In the genomic region with DNA sequence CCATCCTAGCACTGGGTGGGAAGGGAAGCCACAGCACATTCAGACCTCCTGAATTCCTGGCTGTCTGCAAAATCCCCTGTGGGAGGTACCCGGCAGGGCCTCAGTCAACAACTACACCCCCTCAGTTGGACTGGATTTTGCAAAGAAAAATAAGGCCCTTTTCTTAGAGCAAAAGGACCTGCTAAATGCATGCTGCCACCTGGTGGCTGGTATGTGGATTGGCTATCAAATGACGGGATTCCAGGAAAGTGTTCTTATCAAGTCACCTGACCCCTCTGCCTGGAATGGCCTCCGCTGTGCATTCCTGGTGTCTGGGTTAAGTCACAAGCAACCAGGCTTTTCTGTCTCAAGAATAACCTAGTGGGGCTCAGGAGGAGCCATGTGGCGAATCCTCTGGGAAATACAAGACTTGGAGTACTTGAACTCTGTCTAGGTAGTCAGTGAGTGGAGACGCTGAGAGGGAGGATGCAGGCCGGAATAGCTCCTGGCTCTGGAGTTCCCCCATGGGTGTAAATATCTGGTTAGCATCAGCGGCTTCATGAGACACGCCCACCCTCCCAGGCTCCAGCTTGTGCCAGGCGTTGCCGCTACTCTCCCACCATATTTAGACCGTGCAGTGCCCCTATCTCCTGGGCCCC, we compare ENCODE assay signal across 9 mouse cellular contexts. TPM values are rescaled to one million over a fixed set of nuclear protein-coding genes. Genes with fewer than 3 reads are reported as not detected.
DNase-seq lines count a peak whose midpoint lies in the region; ATAC-seq and TF ChIP-seq lines count a peak whose summit lies in the region.
"Had no signal": no experiment of that assay in that cellular context is flagged by ENCODE, and none has a peak within 500 bp of the region (broad histone marks: within the 10 kb centered on the region; RNA-seq: fewer than 3 reads in every experiment).

No protein-coding gene starts in this region.

- no peaks in the 10 kb centered on the region for H3K27me3 ChIP-seq in E14TG2a.4 (ENCODE audit: insufficient read depth, low read length)
- no peaks in the 10 kb centered on the region for H3K27me3 ChIP-seq in forebrain, embryonic 11.5 days (ENCODE audit: control insufficient read depth, insufficient read depth, low read length)
- H3K27me3 ChIP-seq in heart, postnatal 0 days (ENCODE audit: control insufficient read depth, insufficient read depth, low read length): no peaks in the 10 kb centered on the region
- no peaks in the 10 kb centered on the region for H3K27me3 ChIP-seq in liver, embryonic 16.5 days (ENCODE audit: control insufficient read depth, insufficient read depth, low read depth, low read length)

- no peak overlapping the region for H3K27ac ChIP-seq in forebrain, embryonic 11.5 days (ENCODE audit: low read depth, low read length)
- H3K27ac ChIP-seq in heart, postnatal 0 days (ENCODE audit: low read depth): peak overlapping the region; percentile 98
- H3K27ac ChIP-seq in liver, embryonic 16.5 days (ENCODE audit: low read length): no peak overlapping the region

- 0 out of 2 replicates have a peak, but pooled peaks have one; percentile 39 for ATAC-seq in forebrain, embryonic 11.5 days (replicated peaks; ENCODE audit: low FRiP score)
- peak; percentile 91 for ATAC-seq in heart, postnatal 0 days (ENCODE audit: insufficient read depth, low read depth)
- ATAC-seq in liver, embryonic 16.5 days (ENCODE audit: low read depth): peak; percentile 63

- no peak overlapping the region for H3K9ac ChIP-seq in forebrain, embryonic 11.5 days (ENCODE audit: low read length)
- H3K9ac ChIP-seq in heart, postnatal 0 days (replicated peaks; ENCODE audit: low read depth, low read length): 0 out of 2 replicates have a peak overlapping the region, but pooled peaks have one; percentile 41
- H3K9ac ChIP-seq in liver, embryonic 16.5 days (ENCODE audit: low read depth, low read length): no peak overlapping the region

- H3K36me3 ChIP-seq in E14TG2a.4 (ENCODE audit: insufficient read depth, low read length): peaks cover 20% of the 10 kb centered on the region
- H3K36me3 ChIP-seq in forebrain, embryonic 11.5 days (ENCODE audit: control insufficient read depth, insufficient read depth, low read length): peaks cover 4% of the 10 kb centered on the region; the same call in 1 of the 2 replicates
- peaks cover 54% of the 10 kb centered on the region for H3K36me3 ChIP-seq in heart, postnatal 0 days (replicated peaks; ENCODE audit: control insufficient read depth, insufficient read depth, low read length)
- no peaks in the 10 kb centered on the region for H3K36me3 ChIP-seq in liver, embryonic 16.5 days (ENCODE audit: control insufficient read depth, insufficient read depth)

- peaks cover 54% of the 10 kb centered on the region for H3K4me1 ChIP-seq in E14TG2a.4 (replicated peaks; ENCODE audit: low read depth, low read length)
- 0 out of 2 replicates have a peak, but pooled peaks cover 2% of the 10 kb centered on the region for H3K4me1 ChIP-seq in forebrain, embryonic 11.5 days (replicated peaks; ENCODE audit: control insufficient read depth, insufficient read depth, low read length)
- H3K4me1 ChIP-seq in heart, postnatal 0 days (ENCODE audit: control insufficient read depth, insufficient read depth): peaks cover 13% of the 10 kb centered on the region
- H3K4me1 ChIP-seq in liver, embryonic 16.5 days (ENCODE audit: control insufficient read depth, low read depth, low read length): peaks cover 7% of the 10 kb centered on the region

- no peak overlapping the region for H3K4me2 ChIP-seq in forebrain, embryonic 11.5 days (ENCODE audit: low read depth, low read length, severe bottlenecking)
- H3K4me2 ChIP-seq in heart, postnatal 0 days (ENCODE audit: low read depth, low read length): peak overlapping the region; percentile 51
- peak overlapping the region; percentile 28; the same call in 1 of the 2 replicates for H3K4me2 ChIP-seq in liver, embryonic 16.5 days (ENCODE audit: low read depth, low read length)

- TF ChIP-seq CTCF in E14TG2a.4 (conservative IDR thresholded peaks at IDR 0.05; ENCODE audit: low read length): peak; percentile 79
- peak; percentile 97 for TF ChIP-seq CTCF in heart, postnatal 0 days (IDR thresholded peaks at IDR 0.05; ENCODE audit: low read depth)

- no peaks in the 10 kb centered on the region for H3K9me3 ChIP-seq in E14TG2a.4 (ENCODE audit: low read length)
- H3K9me3 ChIP-seq in forebrain, embryonic 11.5 days (ENCODE audit: control insufficient read depth, low read length): no peaks in the 10 kb centered on the region
- no peaks in the 10 kb centered on the region for H3K9me3 ChIP-seq in heart, postnatal 0 days (replicated peaks; ENCODE audit: control insufficient read depth, low read length)
- no peaks in the 10 kb centered on the region for H3K9me3 ChIP-seq in liver, embryonic 16.5 days (replicated peaks; ENCODE audit: control insufficient read depth, low read length)

- DNase-seq in c-Kit-negative CD71-positive TER-119-positive erythroid progenitor cells, embryonic 14.5 days (ENCODE audit: low read depth, low spot score): peak; percentile 80
- peak; percentile 81 for DNase-seq in forebrain, embryonic 11.5 days (ENCODE audit: low spot score)
- DNase-seq in heart, postnatal 0 days (ENCODE audit: low spot score): peak; percentile 97
- DNase-seq in kidney, postnatal 4 days: peak; percentile 89 to 92
- peak; percentile 29 for DNase-seq in ovary, postnatal 10 days (ENCODE audit: low spot score)
- peak; percentile 7 to 20 for DNase-seq in thymus, postnatal 10 days (ENCODE audit: low spot score in 2 of 2)

- peak overlapping the region; percentile 64 for H3K4me3 ChIP-seq in E14TG2a.4 (replicated peaks; ENCODE audit: low read length)
- H3K4me3 ChIP-seq in forebrain, embryonic 11.5 days (ENCODE audit: low read depth, low read length): no peak overlapping the region
- H3K4me3 ChIP-seq in heart, postnatal 0 days (ENCODE audit: low read depth, low read length): peak overlapping the region; percentile 34
- H3K4me3 ChIP-seq in liver, embryonic 16.5 days (ENCODE audit: low read depth, low read length): no peak overlapping the region

- WGBS in forebrain, embryonic 11.5 days: 36% methylated on average over 11 of the region's 11 CpGs
- 9% methylated on average over 11 of the region's 11 CpGs for WGBS in heart, postnatal 0 days
- 46% methylated on average over 11 of the region's 11 CpGs for WGBS in liver, embryonic 16.5 days (ENCODE audit: insufficient replicate concordance)

- TF ChIP-seq EP300 in heart, postnatal 0 days (IDR thresholded peaks at IDR 0.05; ENCODE audit: low read depth): peak; percentile 95

RNA-seq across cellular contexts. Expression of a gene that starts 8.2 kb away (rescaled TPM):
- polyA plus RNA-seq in forebrain, embryonic 11.5 days (2014; fragmentation: Nextera tagmentation; extraction: Ambion mirVana): 92.7 and 97.0 TPM in 2 replicates
- 104 and 111 TPM in 2 replicates for total RNA-seq in heart, postnatal 0 days (2014; rRNA removed; ENCODE audit: low replicate concordance)
- polyA plus RNA-seq in heart, postnatal 0 days (2015; fragmentation: Nextera tagmentation; extraction: Ambion mirVana): 74.4 and 78.0 TPM in 2 replicates
- 8.4 and 9.9 TPM in 2 replicates for polyA plus RNA-seq in liver, embryonic 16.5 days (2015; fragmentation: Nextera tagmentation; extraction: Ambion mirVana)

RNA-seq across cellular contexts. Expression of a gene that starts 38.4 kb away (rescaled TPM):
- polyA plus RNA-seq in forebrain, embryonic 11.5 days (2014; fragmentation: Nextera tagmentation; extraction: Ambion mirVana): 3.0 and 3.3 TPM in 2 replicates
- total RNA-seq in heart, postnatal 0 days (2014; rRNA removed; ENCODE audit: low replicate concordance): 4.5 and 13.3 TPM in 2 replicates
- 4.0 and 4.6 TPM in 2 replicates for polyA plus RNA-seq in heart, postnatal 0 days (2015; fragmentation: Nextera tagmentation; extraction: Ambion mirVana)
- 10.7 and 12.3 TPM in 2 replicates for polyA plus RNA-seq in liver, embryonic 16.5 days (2015; fragmentation: Nextera tagmentation; extraction: Ambion mirVana)

RNA-seq across cellular contexts. Expression of a gene that starts 40.0 kb away (rescaled TPM):
- polyA plus RNA-seq in forebrain, embryonic 11.5 days (2014; fragmentation: Nextera tagmentation; extraction: Ambion mirVana): not detected in 2 replicates
- not detected in 2 replicates for total RNA-seq in heart, postnatal 0 days (2014; rRNA removed; ENCODE audit: low replicate concordance)
- 0.14 TPM in 1 of 2 replicates, not detected in the other for polyA plus RNA-seq in heart, postnatal 0 days (2015; fragmentation: Nextera tagmentation; extraction: Ambion mirVana)
- polyA plus RNA-seq in liver, embryonic 16.5 days (2015; fragmentation: Nextera tagmentation; extraction: Ambion mirVana): not detected in 2 replicates
- total RNA-seq: gastrocnemius, postnatal 4 days had no signal

Comparison
In these comparisons a context has a peak if more than half of its experiments do, and no peak if none do; other contexts are left out.
1. H3K4me3 ChIP-seq: peak in E14TG2a.4 (single experiment) and heart, postnatal 0 days (single experiment); none in forebrain, embryonic 11.5 days (single experiment) and liver, embryonic 16.5 days (single experiment).
2. DNase-seq: peak in every context shown above with its lines; median percentile 97 in heart, postnatal 0 days; 90 in kidney, postnatal 4 days; 81 in forebrain, embryonic 11.5 days; 80 in c-Kit-negative CD71-positive TER-119-positive erythroid progenitor cells, embryonic 14.5 days; 29 in ovary, postnatal 10 days; 14 in thymus, postnatal 10 days.
3. ATAC-seq: peak in every context shown above with its lines; median percentile 91 in heart, postnatal 0 days; 63 in liver, embryonic 16.5 days; 39 in forebrain, embryonic 11.5 days.